Mouse (Mus musculus) hindbrain, embryonic 11.5 days (tissue): ENCODE measurements around the gene Gm20388. TPM values are rescaled to one million over a fixed set of nuclear protein-coding genes. Genes with fewer than 3 reads are reported as not detected.

Experiments
- ATAC-seq: fragments of 200-750 bp; cut with Nextera tagmentation; 2 replicates; pipeline ENCODE4 v1.8.0; 2017; ENCODE audit warnings: mild to moderate bottlenecking, moderate TSS enrichment, moderate library complexity; ENCODE audit not compliant: low FRiP score
- DNase-seq: peaks from one replicate; pipeline ENCODE4 v3.0.0-alpha.2; 2015; ENCODE audit warnings: low spot score
- H3K27ac ChIP-seq: fragments of 300-500 bp; sonication (generic); 2 replicates; pipeline ENCODE4 v1.5.1; 2014; ENCODE audit warnings: mild to moderate bottlenecking, low read depth, low read length
- H3K27me3 ChIP-seq: fragments of 300-500 bp; sonication (generic); 2 replicates; pipeline ENCODE4 v1.6.1; 2014; ENCODE audit warnings: mild to moderate bottlenecking, low read length, moderate library complexity, mixed read lengths; ENCODE audit not compliant: control insufficient read depth, insufficient read depth
- H3K36me3 ChIP-seq: fragments of 300-500 bp; sonication (generic); 2 replicates; pipeline ENCODE4 v1.6.1; 2014; ENCODE audit warnings: mild to moderate bottlenecking, low read length, moderate library complexity, mixed read lengths; ENCODE audit not compliant: control insufficient read depth, insufficient read depth
- H3K4me1 ChIP-seq: fragments of 300-500 bp; sonication (generic); replicated peaks from 2 replicates; pipeline ENCODE4 v1.6.1; 2014; ENCODE audit warnings: low read length, mixed read lengths; ENCODE audit not compliant: control insufficient read depth, insufficient read depth
- H3K4me2 ChIP-seq: fragments of 300-500 bp; sonication (generic); replicated peaks from 2 replicates; pipeline ENCODE4 v1.6.1; 2014; ENCODE audit warnings: mild to moderate bottlenecking, low read depth, low read length
- H3K4me3 ChIP-seq: fragments of 300-500 bp; sonication (generic); 2 replicates; pipeline ENCODE4 v1.5.1; 2014; ENCODE audit warnings: low read depth, low read length
- H3K9ac ChIP-seq: fragments of 300-500 bp; sonication (generic); 2 replicates; pipeline ENCODE4 v1.6.1; 2014; ENCODE audit warnings: low read depth, low read length
- H3K9me3 ChIP-seq: fragments of 300-500 bp; sonication (generic); 2 replicates; pipeline ENCODE4 v1.6.1; 2016; ENCODE audit warnings: low read length; ENCODE audit not compliant: control insufficient read depth
- WGBS: fragments of 180-500 bp; shearing (Covaris S2); extraction: QIAGEN DNeasy Blood & Tissue Kit; methylation state at CpG from one replicate; pipeline ENCODE4 v1.1.7; 2014; 5-methylcytosine and 5-hydroxymethylcytosine counted together
- polyA plus RNA-seq: library from polyadenylated mRNA; unstranded; fragments of >200 nt; fragmentation: Nextera tagmentation; extraction: Ambion mirVana; gene quantifications from 2 replicates; pipeline ENCODE4 v1.2.1, GENCODE M21; 2014

The Gm20388 gene
- polyA plus RNA-seq, 1 experiment from 2014 or later, result 11.8 TPM

- no peak for ATAC-seq
- no peak overlapping the region for H3K27ac ChIP-seq
- 70% methylated on average over 19 of the region's 19 CpGs for WGBS
These were observed 157.5 kb downstream of the Gm20388 start for GRCm38 (mm10) chr8:120067936-120068668.

GRCm38 (mm10) chr8:120071684-120072083 lies 161.0 kb downstream of the Gm20388 start:
- Histone ChIP-seq H3K4me2 (no peak overlapping the region), H3K36me3 (no peaks in the 10 kb centered on the region), H3K4me1 (no peaks in the 10 kb centered on the region), H3K9me3 (no peaks in the 10 kb centered on the region), H3K4me3 (no peak overlapping the region), H3K9ac (no peak overlapping the region), H3K27ac (no peak overlapping the region), H3K27me3 (no peaks in the 10 kb centered on the region)
- 33% methylated on average over 4 of the region's 4 CpGs for WGBS
- DNase-seq, result peak; percentile 91
- 0 out of 2 replicates have a peak, but pooled peaks have one; percentile 49 for ATAC-seq

More at GRCm38 (mm10) chr8:120067936-120068668, 157.5 kb downstream of the Gm20388 start:
- Histone ChIP-seq H3K36me3 (no peaks in the 10 kb centered on the region), H3K9ac (no peak overlapping the region), H3K4me1 (no peaks in the 10 kb centered on the region), H3K4me2 (no peak overlapping the region), H3K9me3 (no peaks in the 10 kb centered on the region), H3K4me3 (no peak overlapping the region), H3K27me3 (no peaks in the 10 kb centered on the region)
- DNase-seq, result no peak

GRCm38 (mm10) chr8:120072259-120072658 lies 161.6 kb downstream of the Gm20388 start:
- H3K4me1 ChIP-seq, result no peaks in the 10 kb centered on the region
- no peak overlapping the region for H3K4me2 ChIP-seq
- H3K4me3 ChIP-seq, result no peak overlapping the region
- H3K36me3 ChIP-seq, result no peaks in the 10 kb centered on the region
- H3K9me3 ChIP-seq, result no peaks in the 10 kb centered on the region
- DNase-seq (no peak), ATAC-seq (no peak)
- no peak overlapping the region for H3K9ac ChIP-seq
- H3K27ac ChIP-seq, result no peak overlapping the region
- 62% methylated on average over 9 of the region's 9 CpGs for WGBS
- no peaks in the 10 kb centered on the region for H3K27me3 ChIP-seq

- Histone ChIP-seq H3K4me2 (no peak overlapping the region), H3K4me3 (no peak overlapping the region), H3K4me1 (no peaks in the 10 kb centered on the region), H3K9me3 (no peaks in the 10 kb centered on the region), H3K27me3 (no peaks in the 10 kb centered on the region), H3K27ac (no peak overlapping the region), H3K36me3 (no peaks in the 10 kb centered on the region), H3K9ac (no peak overlapping the region)
- ATAC-seq, result no peak
- WGBS, result 83% methylated on average over 8 of the region's 8 CpGs
- no peak for DNase-seq
These were observed 162.2 kb downstream of the Gm20388 start for GRCm38 (mm10) chr8:120072827-120073226.

- ATAC-seq (no peak), DNase-seq (no peak)
- Histone ChIP-seq H3K27me3 (no peaks in the 10 kb centered on the region), H3K27ac (no peak overlapping the region), H3K4me1 (no peaks in the 10 kb centered on the region), H3K9ac (no peak overlapping the region), H3K9me3 (no peaks in the 10 kb centered on the region), H3K36me3 (no peaks in the 10 kb centered on the region), H3K4me3 (no peak overlapping the region), H3K4me2 (no peak overlapping the region)
- WGBS, result 80% methylated on average over 6 of the region's 6 CpGs
These were observed 163.9 kb downstream of the Gm20388 start for GRCm38 (mm10) chr8:120074516-120074915.

- no peak overlapping the region for H3K4me2 ChIP-seq
These were observed 164.7 kb downstream of the Gm20388 start for GRCm38 (mm10) chr8:120075347-120075746.

GRCm38 (mm10) chr8:120078080-120078479 lies 167.4 kb downstream of the Gm20388 start:
- DNase-seq (peak; percentile 89), ATAC-seq (no peak)
- no peak overlapping the region for H3K4me3 ChIP-seq
- no peak overlapping the region for H3K4me2 ChIP-seq
- no peaks in the 10 kb centered on the region for H3K4me1 ChIP-seq
- no peaks in the 10 kb centered on the region for H3K27me3 ChIP-seq
- no peaks in the 10 kb centered on the region for H3K9me3 ChIP-seq
- peaks cover 9% of the 10 kb centered on the region; the same call in 1 of the 2 replicates for H3K36me3 ChIP-seq
- WGBS, result 19% methylated on average over 10 of the region's 10 CpGs
- H3K27ac ChIP-seq, result no peak overlapping the region
- H3K9ac ChIP-seq, result no peak overlapping the region

More at GRCm38 (mm10) chr8:120075347-120075746, 164.7 kb downstream of the Gm20388 start:
- 58% methylated on average over 6 of the region's 6 CpGs for WGBS
- Histone ChIP-seq H3K36me3 (no peaks in the 10 kb centered on the region), H3K4me3 (no peak overlapping the region), H3K9me3 (no peaks in the 10 kb centered on the region), H3K4me1 (no peaks in the 10 kb centered on the region), H3K27me3 (no peaks in the 10 kb centered on the region), H3K9ac (no peak overlapping the region), H3K27ac (no peak overlapping the region)
- no peak for DNase-seq
- no peak for ATAC-seq

GRCm38 (mm10) chr8:120079361-120079760 lies 168.7 kb downstream of the Gm20388 start:
- Histone ChIP-seq H3K4me2 (no peak overlapping the region), H3K36me3 (peaks cover 10% of the 10 kb centered on the region; the same call in 1 of the 2 replicates), H3K27me3 (no peaks in the 10 kb centered on the region), H3K27ac (no peak overlapping the region), H3K9me3 (no peaks in the 10 kb centered on the region), H3K9ac (no peak overlapping the region), H3K4me3 (no peak overlapping the region), H3K4me1 (no peaks in the 10 kb centered on the region)
- DNase-seq (no peak), ATAC-seq (no peak)
- 62% methylated on average over 5 of the region's 5 CpGs for WGBS

- Histone ChIP-seq H3K9ac (no peak overlapping the region), H3K27ac (no peak overlapping the region), H3K4me2 (no peak overlapping the region), H3K9me3 (no peaks in the 10 kb centered on the region), H3K36me3 (peaks cover 15% of the 10 kb centered on the region), H3K27me3 (no peaks in the 10 kb centered on the region), H3K4me1 (no peaks in the 10 kb centered on the region), H3K4me3 (no peak overlapping the region)
- DNase-seq (no peak), ATAC-seq (no peak)
- WGBS, result 97% methylated on average over 8 of the region's 8 CpGs
These were observed 172.6 kb downstream of the Gm20388 start for GRCm38 (mm10) chr8:120083261-120083660.
